Mouse (Mus musculus) liver, embryonic 14.5 days (tissue): Measurements from ENCODE around the gene Tmem11.

Source experiments
- CTCF ChIP-seq: IDR thresholded peaks from 2 replicates; pipeline ENCODE4 v1.5.1; 2016; ENCODE audit warnings: antibody characterized with exemption, low read depth, control low read depth
- EP300 ChIP-seq: IDR thresholded peaks from 2 replicates; pipeline ENCODE4 v1.6.1; 2016; ENCODE audit warnings: antibody characterized with exemption, low read depth

- TF ChIP-seq CTCF, result no peak
- no peak for TF ChIP-seq EP300
Measured at GRCm38 (mm10) chr11:60890286-60890685, 11.2 kb upstream of the Tmem11 start.
